Comparison of ENCODE assay signal across 15 mouse cellular contexts in the genomic region with DNA sequence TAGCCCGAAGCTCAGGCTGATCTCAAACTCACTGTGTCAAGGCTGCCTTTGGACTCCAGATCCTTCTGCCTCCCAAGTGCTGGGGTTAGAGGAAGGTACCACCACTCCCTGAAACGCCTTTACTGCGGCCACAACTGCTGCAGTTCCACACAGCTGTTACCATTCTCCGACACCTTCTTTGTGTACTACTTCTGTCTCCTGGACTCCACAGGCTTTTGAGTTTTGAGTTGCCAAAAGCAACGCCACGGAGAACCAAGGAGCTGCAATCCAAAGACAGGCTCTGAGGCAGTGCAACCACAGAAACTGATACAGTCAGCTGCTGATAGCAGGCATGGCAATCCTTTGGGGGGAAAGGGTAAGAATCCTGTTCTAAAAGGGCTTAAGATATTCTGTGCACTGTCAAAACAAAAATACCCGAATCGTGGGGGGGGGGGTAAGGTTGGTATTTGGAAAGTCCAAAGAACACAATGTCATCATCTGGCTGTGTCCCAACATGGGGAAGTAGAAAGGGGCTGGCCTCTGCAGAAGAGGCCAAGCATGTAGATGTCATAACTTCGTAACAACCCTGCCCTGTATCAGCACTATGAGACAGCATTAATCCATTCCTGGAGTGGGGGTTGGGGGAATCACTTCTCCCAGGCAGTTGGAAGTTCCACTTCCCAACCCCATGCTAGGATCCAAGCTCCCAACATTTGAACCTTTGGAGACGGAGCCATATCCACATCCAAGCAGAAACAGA.
DNase-seq lines count a peak whose midpoint lies in the region; ATAC-seq lines count a peak whose summit lies in the region.
"Had no signal": no experiment of that assay in that cellular context is flagged by ENCODE, and none has a peak within 500 bp of the region (broad histone marks: within the 10 kb centered on the region; RNA-seq: fewer than 3 reads in every experiment).

No protein-coding gene starts in this region.

- H3K36me3 ChIP-seq in midbrain, embryonic 11.5 days (ENCODE audit: control insufficient read depth, insufficient read depth, low read length): no peaks in the 10 kb centered on the region
- H3K36me3 ChIP-seq in midbrain, embryonic 16.5 days (ENCODE audit: control insufficient read depth, insufficient read depth, low read length): no peaks in the 10 kb centered on the region
- no peaks in the 10 kb centered on the region for H3K36me3 ChIP-seq in liver, embryonic 15.5 days (replicated peaks)

- H3K9me3 ChIP-seq in midbrain, embryonic 11.5 days (ENCODE audit: control insufficient read depth, low read length): no peaks in the 10 kb centered on the region
- no peaks in the 10 kb centered on the region for H3K9me3 ChIP-seq in midbrain, embryonic 16.5 days (replicated peaks; ENCODE audit: control insufficient read depth, low read length, poor library complexity, severe bottlenecking)
- H3K9me3 ChIP-seq in liver, embryonic 15.5 days (replicated peaks): no peaks in the 10 kb centered on the region

- no peak for ATAC-seq in midbrain, embryonic 11.5 days (ENCODE audit: low FRiP score)
- ATAC-seq in midbrain, embryonic 16.5 days: no peak
- peak; percentile 42; the same call in 1 of the 2 replicates for ATAC-seq in liver, embryonic 15.5 days (ENCODE audit: insufficient read depth)
- peak; percentile 93 for ATAC-seq in neutrophil, adult 5-6 weeks (ENCODE audit: extremely low read depth, insufficient number of reproducible peaks, low FRiP score, poor library complexity, severe bottlenecking)
- ATAC-seq: CD4-positive, CD25-positive, alpha-beta regulatory T cell, adult 4 months had no signal

- no peak overlapping the region for H3K9ac ChIP-seq in midbrain, embryonic 11.5 days (ENCODE audit: low read length)
- H3K9ac ChIP-seq in midbrain, embryonic 16.5 days (ENCODE audit: low read depth, low read length): no peak overlapping the region
- no peak overlapping the region for H3K9ac ChIP-seq in liver, embryonic 15.5 days

- H3K4me1 ChIP-seq in midbrain, embryonic 11.5 days (ENCODE audit: control insufficient read depth, insufficient read depth, low read length): no peaks in the 10 kb centered on the region
- no peaks in the 10 kb centered on the region for H3K4me1 ChIP-seq in midbrain, embryonic 16.5 days (ENCODE audit: control insufficient read depth, insufficient read depth, low read length)
- peaks cover 4% of the 10 kb centered on the region; the same call in 1 of the 2 replicates for H3K4me1 ChIP-seq in liver, embryonic 15.5 days (replicated peaks)

- no peak overlapping the region for H3K27ac ChIP-seq in midbrain, embryonic 11.5 days (ENCODE audit: low read depth, low read length)
- no peak overlapping the region for H3K27ac ChIP-seq in midbrain, embryonic 16.5 days (ENCODE audit: low read length)
- H3K27ac ChIP-seq in liver, embryonic 15.5 days (replicated peaks): peak overlapping the region; percentile 48; the same call in 1 of the 2 replicates

- intact Hi-C loops in left cerebral cortex, postnatal 4 days (cut with DNase I): no loop called here

- 91% methylated on average over 10 of the region's 10 CpGs for WGBS in midbrain, embryonic 11.5 days
- 86% methylated on average over 10 of the region's 10 CpGs for WGBS in midbrain, embryonic 16.5 days
- 48% methylated on average over 10 of the region's 10 CpGs for WGBS in liver, embryonic 15.5 days (ENCODE audit: insufficient replicate concordance)

- no peak overlapping the region for H3K4me3 ChIP-seq in midbrain, embryonic 11.5 days (ENCODE audit: low read depth, low read length)
- H3K4me3 ChIP-seq in midbrain, embryonic 16.5 days (ENCODE audit: low read depth, low read length): no peak overlapping the region
- H3K4me3 ChIP-seq in liver, embryonic 15.5 days (replicated peaks): no peak overlapping the region

- no peaks in the 10 kb centered on the region for H3K27me3 ChIP-seq in midbrain, embryonic 11.5 days (ENCODE audit: control insufficient read depth, insufficient read depth, low read length)
- H3K27me3 ChIP-seq in midbrain, embryonic 16.5 days (ENCODE audit: control insufficient read depth, insufficient read depth, low read depth, low read length): no peaks in the 10 kb centered on the region
- H3K27me3 ChIP-seq in liver, embryonic 15.5 days: no peaks in the 10 kb centered on the region

- DNase-seq in midbrain, embryonic 11.5 days (ENCODE audit: low spot score, missing footprints): peak; percentile 60
- peak; percentile 74 for DNase-seq in lung, postnatal 14 days
- DNase-seq in cerebellum, adult 9-11 months: no peak
- no peak for DNase-seq in urinary bladder, postnatal 4 days (ENCODE audit: low spot score in 2 of 2)
- DNase-seq in left cerebral cortex, postnatal 4 days: no peak
- DNase-seq: adrenal gland, adult 8-10 months; cerebellum, adult 18-20 months; gastrocnemius, postnatal 10 days; kidney, adult 18-20 months; kidney, postnatal 25 days; thymus, postnatal 4 days had no signal

- no peak overlapping the region for H3K4me2 ChIP-seq in midbrain, embryonic 11.5 days
- no peak overlapping the region for H3K4me2 ChIP-seq in midbrain, embryonic 16.5 days (ENCODE audit: low read length)
- H3K4me2 ChIP-seq in liver, embryonic 15.5 days: no peak overlapping the region

Comparison
In these comparisons a context has a peak if more than half of its experiments do, and no peak if none do; other contexts are left out.
1. ATAC-seq: peak in liver, embryonic 15.5 days (single experiment) and neutrophil, adult 5-6 weeks (single experiment); none in midbrain, embryonic 11.5 days (single experiment) and midbrain, embryonic 16.5 days (single experiment).
2. DNase-seq: peak in midbrain, embryonic 11.5 days (single experiment) and lung, postnatal 14 days (single experiment); none in cerebellum, adult 9-11 months (single experiment), urinary bladder, postnatal 4 days (0 of 2) and left cerebral cortex, postnatal 4 days (single experiment).